Mouse (Mus musculus): ENCODE measurements around the gene Iqcc.

DNA sequence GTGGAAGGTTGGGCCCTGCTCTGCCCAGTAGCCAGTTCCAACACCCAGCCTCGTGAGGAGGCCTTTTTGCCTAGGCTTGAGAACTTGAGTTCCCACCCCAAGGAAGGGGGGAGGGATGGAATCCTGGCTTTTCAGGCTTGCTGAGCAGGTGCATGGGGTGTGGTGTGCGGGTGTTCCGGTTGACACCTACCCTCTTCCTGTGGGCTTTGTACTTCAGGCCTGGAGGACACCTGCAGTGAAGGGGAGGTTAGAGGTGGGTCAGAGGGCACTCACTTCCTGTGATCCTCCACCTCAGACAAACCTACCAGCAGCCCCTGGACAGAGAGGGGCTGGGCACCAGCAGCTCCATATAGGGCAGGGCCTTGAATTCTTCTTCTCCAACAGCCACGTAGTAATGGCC is 8.9 kb downstream of the Iqcc start:
- no peak for TF ChIP-seq GATA1 (IDR thresholded peaks at IDR 0.05; ENCODE audit: borderline replicate concordance, low read length)
- TF ChIP-seq FLI1 (IDR thresholded peaks at IDR 0.05; ENCODE audit: low read length) = no peak
